Mouse (Mus musculus) embryonic facial prominence, embryonic 10.5 days (tissue): Measurements from ENCODE around the gene Vps37c. TPM values are rescaled to one million over a fixed set of nuclear protein-coding genes. Genes with fewer than 3 reads are reported as not detected.

Source experiments
- DNase-seq: peaks from one replicate; pipeline ENCODE4 v3.0.0-alpha.2; 2017; ENCODE audit warnings: low spot score
- H3K27ac ChIP-seq: fragments of 300-500 bp; sonication (generic); replicated peaks from 2 replicates; pipeline ENCODE4 v1.5.1; 2016; ENCODE audit warnings: mild to moderate bottlenecking
- H3K27me3 ChIP-seq: fragments of 300-500 bp; sonication (generic); replicated peaks from 2 replicates; pipeline ENCODE4 v1.6.1; 2016; ENCODE audit warnings: low read depth, mild to moderate bottlenecking; ENCODE audit not compliant: poor library complexity, severe bottlenecking
- H3K36me3 ChIP-seq: fragments of 300-500 bp; sonication (generic); replicated peaks from 2 replicates; pipeline ENCODE4 v1.6.1; 2016; ENCODE audit warnings: mild to moderate bottlenecking, moderate library complexity
- H3K4me1 ChIP-seq: fragments of 300-500 bp; sonication (generic); 2 replicates; pipeline ENCODE4 v1.6.1; 2016
- H3K4me3 ChIP-seq: fragments of 300-500 bp; sonication (generic); 2 replicates; pipeline ENCODE4 v1.5.1; 2016; ENCODE audit warnings: mild to moderate bottlenecking, moderate library complexity
- H3K9me3 ChIP-seq: fragments of 300-500 bp; sonication (generic); 2 replicates; pipeline ENCODE4 v1.6.1; 2016; ENCODE audit warnings: mild to moderate bottlenecking
- WGBS: fragments of 180-500 bp; shearing (Covaris S2); methylation state at CpG from one replicate; pipeline ENCODE4 v1.1.7; 2016; 5-methylcytosine and 5-hydroxymethylcytosine counted together
- polyA plus RNA-seq: library from polyadenylated mRNA; unstranded; fragments of >200 nt; fragmentation: Nextera tagmentation; extraction: Ambion mirVana; gene quantifications from 2 replicates; pipeline ENCODE4 v1.2.1, GENCODE M21; 2016

Gene Vps37c
- polyA plus RNA-seq, 1 experiment from 2014 or later, result 40.8 TPM

GRCm38 (mm10) chr19:10691121-10691520, 2.6 kb downstream of the Vps37c start:
- WGBS, result 90% methylated on average over 4 of the region's 4 CpGs
- H3K9me3 ChIP-seq, result no peaks in the 10 kb centered on the region
- H3K4me1 ChIP-seq, result peaks cover 46% of the 10 kb centered on the region
- peaks cover 10% of the 10 kb centered on the region for H3K36me3 ChIP-seq
- no peaks in the 10 kb centered on the region for H3K27me3 ChIP-seq
- H3K4me3 ChIP-seq, result no peak overlapping the region
- DNase-seq, result no peak
- no peak overlapping the region for H3K27ac ChIP-seq

- no peak overlapping the region for H3K27ac ChIP-seq
- no peaks in the 10 kb centered on the region for H3K27me3 ChIP-seq
- peaks cover 49% of the 10 kb centered on the region for H3K4me1 ChIP-seq
- WGBS, result 84% methylated on average over 3 of the region's 3 CpGs
- no peak for DNase-seq
- peaks cover 10% of the 10 kb centered on the region for H3K36me3 ChIP-seq
- H3K4me3 ChIP-seq, result no peak overlapping the region
- no peaks in the 10 kb centered on the region for H3K9me3 ChIP-seq
These were observed 3.1 kb downstream of the Vps37c start for GRCm38 (mm10) chr19:10691660-10692059.

- Histone ChIP-seq H3K4me3 (no peak overlapping the region), H3K4me1 (peaks cover 55% of the 10 kb centered on the region), H3K27ac (0 out of 2 replicates have a peak overlapping the region, but pooled peaks have one; percentile 40), H3K36me3 (peaks cover 10% of the 10 kb centered on the region), H3K27me3 (no peaks in the 10 kb centered on the region), H3K9me3 (no peaks in the 10 kb centered on the region)
- DNase-seq, result no peak
- WGBS, result 85% methylated on average over 4 of the region's 4 CpGs
These were observed 3.8 kb downstream of the Vps37c start for GRCm38 (mm10) chr19:10692361-10692760.

GRCm38 (mm10) chr19:10693926-10694682, 5.6 kb downstream of the Vps37c start:
- DNase-seq, result no peak
- Histone ChIP-seq H3K27ac (no peak overlapping the region), H3K4me3 (no peak overlapping the region), H3K9me3 (no peaks in the 10 kb centered on the region), H3K36me3 (peaks cover 10% of the 10 kb centered on the region), H3K27me3 (no peaks in the 10 kb centered on the region), H3K4me1 (peaks cover 61% of the 10 kb centered on the region)
- 89% methylated on average over 10 of the region's 10 CpGs for WGBS

- DNase-seq, result no peak
- Histone ChIP-seq H3K27me3 (no peaks in the 10 kb centered on the region), H3K36me3 (peaks cover 10% of the 10 kb centered on the region), H3K4me1 (peaks cover 61% of the 10 kb centered on the region), H3K4me3 (no peak overlapping the region), H3K27ac (peak overlapping the region; percentile 63), H3K9me3 (no peaks in the 10 kb centered on the region)
- WGBS, result 28% methylated on average over 7 of the region's 7 CpGs
These were observed 7.3 kb downstream of the Vps37c start for GRCm38 (mm10) chr19:10695801-10696200.

- Histone ChIP-seq H3K9me3 (no peaks in the 10 kb centered on the region), H3K4me3 (no peak overlapping the region), H3K27me3 (no peaks in the 10 kb centered on the region), H3K27ac (peak overlapping the region; percentile 12; the same call in 1 of the 2 replicates), H3K4me1 (peaks cover 74% of the 10 kb centered on the region), H3K36me3 (0 out of 2 replicates have a peak, but pooled peaks cover 4% of the 10 kb centered on the region)
- WGBS, result 75% methylated on average over 9 of the region's 9 CpGs
- no peak for DNase-seq
These were observed 9.8 kb downstream of the Vps37c start for GRCm38 (mm10) chr19:10698131-10698991.

- Histone ChIP-seq H3K36me3 (0 out of 2 replicates have a peak, but pooled peaks cover 5% of the 10 kb centered on the region), H3K4me1 (peaks cover 74% of the 10 kb centered on the region), H3K27me3 (no peaks in the 10 kb centered on the region), H3K9me3 (no peaks in the 10 kb centered on the region), H3K4me3 (no peak overlapping the region), H3K27ac (no peak overlapping the region)
- DNase-seq, result no peak
- 68% methylated on average over 9 of the region's 9 CpGs for WGBS
These were observed 11.3 kb downstream of the Vps37c start for GRCm38 (mm10) chr19:10699851-10700250.

- Histone ChIP-seq H3K4me1 (peaks cover 69% of the 10 kb centered on the region), H3K27me3 (no peaks in the 10 kb centered on the region), H3K4me3 (no peak overlapping the region), H3K9me3 (no peaks in the 10 kb centered on the region), H3K27ac (no peak overlapping the region), H3K36me3 (peaks cover 7% of the 10 kb centered on the region)
- whole genome bisulfite sequencing, result 67% methylated on average over 6 of the region's 6 CpGs
- DNase-seq, result no peak
These were observed 12.6 kb downstream of the Vps37c start for GRCm38 (mm10) chr19:10701013-10701726.

- H3K27me3 ChIP-seq, result no peaks in the 10 kb centered on the region
- no peak overlapping the region for H3K27ac ChIP-seq
- no peaks in the 10 kb centered on the region for H3K9me3 ChIP-seq
- DNase-seq, result no peak
- 79% methylated on average over 8 of the region's 8 CpGs for WGBS
- H3K4me1 ChIP-seq, result peaks cover 63% of the 10 kb centered on the region
- no peak overlapping the region for H3K4me3 ChIP-seq
- peaks cover 17% of the 10 kb centered on the region for H3K36me3 ChIP-seq
These were observed 13.6 kb downstream of the Vps37c start for GRCm38 (mm10) chr19:10702125-10702524.

- H3K27ac ChIP-seq, result no peak overlapping the region
- H3K27me3 ChIP-seq, result no peaks in the 10 kb centered on the region
- H3K4me3 ChIP-seq, result no peak overlapping the region
- 94% methylated on average over 8 of the region's 8 CpGs for WGBS
- no peaks in the 10 kb centered on the region for H3K9me3 ChIP-seq
- H3K4me1 ChIP-seq, result peaks cover 50% of the 10 kb centered on the region
- peaks cover 29% of the 10 kb centered on the region for H3K36me3 ChIP-seq
- DNase-seq, result no peak
These were observed 14.9 kb downstream of the Vps37c start for GRCm38 (mm10) chr19:10703470-10703869.

GRCm38 (mm10) chr19:10707087-10707875, 18.7 kb downstream of the Vps37c start:
- Histone ChIP-seq H3K27me3 (no peaks in the 10 kb centered on the region), H3K36me3 (peaks cover 63% of the 10 kb centered on the region), H3K4me3 (no peak overlapping the region), H3K4me1 (peaks cover 22% of the 10 kb centered on the region), H3K27ac (no peak overlapping the region), H3K9me3 (no peaks in the 10 kb centered on the region)
- WGBS, result 80% methylated on average over 13 of the region's 13 CpGs
- DNase-seq, result no peak

GRCm38 (mm10) chr19:10707881-10708280, 19.3 kb downstream of the Vps37c start:
- no peak overlapping the region for H3K4me3 ChIP-seq
- WGBS, result 93% methylated on average over 1 of the region's 1 CpGs
- no peaks in the 10 kb centered on the region for H3K27me3 ChIP-seq
- no peaks in the 10 kb centered on the region for H3K9me3 ChIP-seq
- DNase-seq, result no peak
- H3K4me1 ChIP-seq, result peaks cover 19% of the 10 kb centered on the region
- peaks cover 69% of the 10 kb centered on the region for H3K36me3 ChIP-seq
- H3K27ac ChIP-seq, result no peak overlapping the region
